Mouse (Mus musculus) stomach, postnatal 0 days (tissue): ENCODE measurements around the gene Rab3b. TPM values are rescaled to one million over a fixed set of nuclear protein-coding genes. Genes with fewer than 3 reads are reported as not detected.
A peak's percentile ranks its signal among the peaks of the same experiment; 100 is the strongest.

ENCODE experiments used
- ATAC-seq: fragments of 200-750 bp; cut with Nextera tagmentation; 2 replicates; pipeline ENCODE4 v1.8.0; 2017; ENCODE audit not compliant: low FRiP score, low TSS enrichment
- DNase-seq: peaks from one replicate; pipeline ENCODE4 v3.0.0-alpha.2; 2016; ENCODE audit warnings: low spot score
- H3K27ac ChIP-seq: fragments of 300-500 bp; sonication (generic); replicated peaks from 2 replicates; pipeline ENCODE4 v1.5.1; 2014; ENCODE audit warnings: mild to moderate bottlenecking, control low read depth
- H3K27me3 ChIP-seq: fragments of 300-500 bp; sonication (generic); 2 replicates; pipeline ENCODE4 v1.6.1; 2014; ENCODE audit warnings: low read length; ENCODE audit not compliant: control insufficient read depth, insufficient read depth
- H3K36me3 ChIP-seq: fragments of 300-500 bp; sonication (generic); 2 replicates; pipeline ENCODE4 v1.6.1; 2014; ENCODE audit warnings: low read length, mixed read lengths; ENCODE audit not compliant: control insufficient read depth, insufficient read depth
- H3K4me1 ChIP-seq: fragments of 300-500 bp; sonication (generic); replicated peaks from 2 replicates; pipeline ENCODE4 v1.6.1; 2014; ENCODE audit warnings: antibody characterized with exemption; ENCODE audit not compliant: control insufficient read depth, insufficient read depth
- H3K4me2 ChIP-seq: fragments of 300-500 bp; sonication (generic); replicated peaks from 2 replicates; pipeline ENCODE4 v1.6.1; 2014; ENCODE audit warnings: low read depth, mild to moderate bottlenecking, control low read depth, moderate library complexity
- H3K4me3 ChIP-seq: fragments of 300-500 bp; sonication (generic); 2 replicates; pipeline ENCODE4 v1.5.1; 2014; ENCODE audit warnings: low read depth, low read length, control low read depth
- H3K9ac ChIP-seq: fragments of 300-500 bp; sonication (generic); 2 replicates; pipeline ENCODE4 v1.6.1; 2014; ENCODE audit warnings: mild to moderate bottlenecking, low read length, control low read depth, mixed read lengths
- H3K9me3 ChIP-seq: fragments of 300-500 bp; sonication (generic); 2 replicates; pipeline ENCODE4 v1.6.1; 2016; ENCODE audit warnings: low read length; ENCODE audit not compliant: control insufficient read depth
- CTCF ChIP-seq: IDR thresholded peaks from 2 replicates; pipeline ENCODE4 v1.5.1; 2016; ENCODE audit warnings: antibody characterized with exemption, low read depth, mild to moderate bottlenecking, moderate library complexity
- EP300 ChIP-seq: optimal IDR thresholded peaks from 2 replicates; pipeline ENCODE3; 2016; ENCODE audit warnings: antibody characterized with exemption
- WGBS: fragments of 180-500 bp; shearing (Covaris S2); extraction: QIAGEN DNeasy Blood & Tissue Kit; methylation state at CpG from one replicate; pipeline ENCODE4 v1.1.7; 2014; 5-methylcytosine and 5-hydroxymethylcytosine counted together
- polyA plus RNA-seq: library from polyadenylated mRNA; unstranded; fragments of >200 nt; fragmentation: Nextera tagmentation; extraction: Ambion mirVana; gene quantifications from 2 replicates; pipeline ENCODE4 v1.2.1, GENCODE M21; 2015

The Rab3b gene
- polyA plus RNA-seq, 1 experiment from 2014 or later = 11.9 TPM

GRCm38 (mm10) chr4:108834971-108835311, 43.9 kb upstream of the Rab3b start:
- no peaks in the 10 kb centered on the region for H3K27me3 ChIP-seq
- DNase-seq = peak; percentile 23
- H3K36me3 ChIP-seq = no peaks in the 10 kb centered on the region
- 0% methylated on average over 15 of the region's 15 CpGs for WGBS
- H3K27ac ChIP-seq = peak overlapping the region; percentile 93
- H3K9ac ChIP-seq = peak overlapping the region; percentile 74
- H3K4me3 ChIP-seq = peak overlapping the region; percentile 94
- peak overlapping the region; percentile 72 for H3K4me2 ChIP-seq
- H3K4me1 ChIP-seq = no peaks in the 10 kb centered on the region; the same call in 1 of the 2 replicates
- no peaks in the 10 kb centered on the region for H3K9me3 ChIP-seq
- ATAC-seq = no peak
- TF ChIP-seq CTCF = no peak
- no peak for TF ChIP-seq EP300

GRCm38 (mm10) chr4:108835496-108835895, 43.4 kb upstream of the Rab3b start:
- no peaks in the 10 kb centered on the region for H3K27me3 ChIP-seq
- peak overlapping the region; percentile 93; the same call in 1 of the 2 replicates for H3K27ac ChIP-seq
- WGBS = 54% methylated on average over 3 of the region's 3 CpGs
- peak overlapping the region; percentile 72 for H3K4me2 ChIP-seq
- peak overlapping the region; percentile 74 for H3K9ac ChIP-seq
- peak; percentile 44 for DNase-seq
- H3K4me1 ChIP-seq = no peaks in the 10 kb centered on the region; the same call in 1 of the 2 replicates
- H3K4me3 ChIP-seq = peak overlapping the region; percentile 94
- H3K9me3 ChIP-seq = no peaks in the 10 kb centered on the region
- no peak for ATAC-seq
- H3K36me3 ChIP-seq = no peaks in the 10 kb centered on the region; the same call in 1 of the 2 replicates
- TF ChIP-seq CTCF = no peak
- TF ChIP-seq EP300 = no peak

GRCm38 (mm10) chr4:108838031-108838430, 40.8 kb upstream of the Rab3b start:
- ATAC-seq (no peak), DNase-seq (no peak)
- Histone ChIP-seq H3K4me3 (no peak overlapping the region), H3K27ac (0 out of 2 replicates have a peak overlapping the region, but pooled peaks have one; percentile 13), H3K4me2 (no peak overlapping the region), H3K4me1 (no peaks in the 10 kb centered on the region; the same call in 1 of the 2 replicates), H3K27me3 (no peaks in the 10 kb centered on the region), H3K9ac (no peak overlapping the region), H3K36me3 (no peaks in the 10 kb centered on the region; the same call in 1 of the 2 replicates), H3K9me3 (no peaks in the 10 kb centered on the region)
- 52% methylated on average over 4 of the region's 4 CpGs for WGBS
- TF ChIP-seq EP300 = no peak
- TF ChIP-seq CTCF = no peak

GRCm38 (mm10) chr4:108841920-108842578, 36.8 kb upstream of the Rab3b start:
- no peak overlapping the region for H3K9ac ChIP-seq
- no peaks in the 10 kb centered on the region for H3K27me3 ChIP-seq
- DNase-seq (peak; percentile 58), ATAC-seq (peak; percentile 82)
- H3K4me2 ChIP-seq = no peak overlapping the region
- H3K4me1 ChIP-seq = no peaks in the 10 kb centered on the region
- H3K36me3 ChIP-seq = no peaks in the 10 kb centered on the region; the same call in 1 of the 2 replicates
- no peak overlapping the region for H3K27ac ChIP-seq
- 48% methylated on average over 7 of the region's 7 CpGs for WGBS
- no peaks in the 10 kb centered on the region for H3K9me3 ChIP-seq
- no peak overlapping the region for H3K4me3 ChIP-seq
- TF ChIP-seq EP300 (no peak), CTCF (no peak)

- Histone ChIP-seq H3K4me3 (no peak overlapping the region), H3K36me3 (no peaks in the 10 kb centered on the region; the same call in 1 of the 2 replicates), H3K27me3 (no peaks in the 10 kb centered on the region), H3K4me2 (no peak overlapping the region), H3K4me1 (no peaks in the 10 kb centered on the region), H3K9me3 (no peaks in the 10 kb centered on the region), H3K27ac (peak overlapping the region; percentile 30; the same call in 1 of the 2 replicates), H3K9ac (no peak overlapping the region)
- ATAC-seq = no peak
- no peak for DNase-seq
- TF ChIP-seq CTCF = no peak
- no peak for TF ChIP-seq EP300
These were observed 35.5 kb upstream of the Rab3b start for GRCm38 (mm10) chr4:108843336-108843735.

- H3K36me3 ChIP-seq = no peaks in the 10 kb centered on the region
- no peak for TF ChIP-seq EP300
- no peak for TF ChIP-seq CTCF
- H3K4me2 ChIP-seq = no peak overlapping the region
- peaks cover 6% of the 10 kb centered on the region; the same call in 1 of the 2 replicates for H3K4me1 ChIP-seq
- H3K9me3 ChIP-seq = no peaks in the 10 kb centered on the region
- DNase-seq (no peak), ATAC-seq (no peak)
- 42% methylated on average over 5 of the region's 5 CpGs for WGBS
- no peak overlapping the region for H3K4me3 ChIP-seq
- H3K9ac ChIP-seq = no peak overlapping the region
- no peaks in the 10 kb centered on the region for H3K27me3 ChIP-seq
- H3K27ac ChIP-seq = no peak overlapping the region
These were observed 32.9 kb upstream of the Rab3b start for GRCm38 (mm10) chr4:108845824-108846569.
